Mouse (Mus musculus) midbrain, embryonic 15.5 days (tissue): ENCODE results near the gene Bpifb2. TPM values are rescaled to one million over a fixed set of nuclear protein-coding genes. Genes with fewer than 3 reads are reported as not detected.

Source experiments
- ATAC-seq: fragments of 200-750 bp; cut with Nextera tagmentation; replicated peaks from 2 replicates; pipeline ENCODE4 v1.8.0; 2017; ENCODE audit warnings: moderate TSS enrichment
- H3K27ac ChIP-seq: fragments of 300-500 bp; sonication (generic); 2 replicates; pipeline ENCODE4 v1.5.1; 2015; ENCODE audit warnings: mild to moderate bottlenecking, inconsistent platforms
- H3K27me3 ChIP-seq: fragments of 300-500 bp; sonication (generic); replicated peaks from 2 replicates; pipeline ENCODE4 v1.6.1; 2015; ENCODE audit warnings: inconsistent platforms
- H3K36me3 ChIP-seq: fragments of 300-500 bp; sonication (generic); replicated peaks from 2 replicates; pipeline ENCODE4 v1.6.1; 2015; ENCODE audit warnings: inconsistent platforms
- H3K4me1 ChIP-seq: fragments of 300-500 bp; sonication (generic); 2 replicates; pipeline ENCODE4 v1.6.1; 2015; ENCODE audit warnings: inconsistent platforms
- H3K4me2 ChIP-seq: fragments of 300-500 bp; sonication (generic); 2 replicates; pipeline ENCODE4 v1.6.1; 2015; ENCODE audit warnings: inconsistent platforms, mild to moderate bottlenecking, moderate library complexity
- H3K4me3 ChIP-seq: fragments of 300-500 bp; sonication (generic); 2 replicates; pipeline ENCODE4 v1.5.1; 2015; ENCODE audit warnings: mild to moderate bottlenecking, inconsistent platforms
- H3K9ac ChIP-seq: fragments of 300-500 bp; sonication (generic); 2 replicates; pipeline ENCODE4 v1.6.1; 2015; ENCODE audit warnings: mild to moderate bottlenecking, inconsistent platforms
- H3K9me3 ChIP-seq: fragments of 300-500 bp; sonication (generic); 2 replicates; pipeline ENCODE4 v1.6.1; 2016; ENCODE audit warnings: inconsistent platforms
- WGBS: fragments of 180-500 bp; shearing (Covaris S2); methylation state at CpG from one replicate; pipeline ENCODE4 v1.1.7; 2015; ENCODE audit warnings: mixed read lengths; 5-methylcytosine and 5-hydroxymethylcytosine counted together
- polyA plus RNA-seq: library from polyadenylated mRNA; unstranded; fragments of >200 nt; fragmentation: Nextera tagmentation; extraction: Ambion mirVana; gene quantifications from 2 replicates; pipeline ENCODE4 v1.2.1, GENCODE M21; 2015

The Bpifb2 gene
- polyA plus RNA-seq, 1 experiment from 2014 or later, result not detected

DNA sequence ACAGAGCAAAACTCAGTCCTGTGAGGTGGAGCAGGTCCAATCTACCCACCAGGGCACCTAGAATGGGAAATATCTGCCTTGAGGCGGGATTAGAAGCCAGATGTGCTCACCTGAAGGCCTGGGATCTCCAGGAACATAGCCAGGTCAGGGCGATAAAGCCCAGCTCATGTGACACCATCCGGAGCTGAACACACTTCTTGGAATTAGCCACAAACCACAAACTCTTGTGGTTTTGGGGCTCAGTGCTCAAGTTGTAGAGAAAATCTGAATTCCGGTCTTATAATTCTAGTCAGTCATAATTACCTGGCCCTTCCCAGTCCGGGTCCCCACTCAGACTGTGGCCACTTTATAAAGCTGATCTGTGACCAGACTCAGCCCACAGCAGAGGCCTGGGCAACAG lies 63.0 kb downstream of the Bpifb2 start, which contains the start of gene Bpifb4:
Bpifb4 (plus strand) TSS at position 370 of the 400 bp plus-strand sequence.
- 86% methylated on average over 5 of the region's 5 CpGs for WGBS
- Histone ChIP-seq H3K27ac (no peak within 1 kb of the TSS), H3K4me3 (no peak within 1 kb of the TSS), H3K9ac (no peak within 1 kb of the TSS), H3K4me1 (no peaks in the 10 kb centered on the region), H3K36me3 (no peaks in the 10 kb centered on the region), H3K4me2 (no peak within 1 kb of the TSS), H3K27me3 (no peaks in the 10 kb centered on the region), H3K9me3 (no peaks in the 10 kb centered on the region)
- ATAC-seq, result no peak

- no peaks in the 10 kb centered on the region for H3K36me3 ChIP-seq
- H3K9me3 ChIP-seq, result no peaks in the 10 kb centered on the region
- 35% methylated on average over 3 of the region's 3 CpGs for WGBS
- no peaks in the 10 kb centered on the region for H3K4me1 ChIP-seq
- no peak for ATAC-seq
- H3K27me3 ChIP-seq, result no peaks in the 10 kb centered on the region
- no peak overlapping the region for H3K9ac ChIP-seq
- no peak overlapping the region for H3K4me3 ChIP-seq
- H3K27ac ChIP-seq, result no peak overlapping the region
- no peak overlapping the region for H3K4me2 ChIP-seq
These were observed 68.7 kb downstream of the Bpifb2 start for GRCm38 (mm10) chr2:153943537-153943936.

DNA sequence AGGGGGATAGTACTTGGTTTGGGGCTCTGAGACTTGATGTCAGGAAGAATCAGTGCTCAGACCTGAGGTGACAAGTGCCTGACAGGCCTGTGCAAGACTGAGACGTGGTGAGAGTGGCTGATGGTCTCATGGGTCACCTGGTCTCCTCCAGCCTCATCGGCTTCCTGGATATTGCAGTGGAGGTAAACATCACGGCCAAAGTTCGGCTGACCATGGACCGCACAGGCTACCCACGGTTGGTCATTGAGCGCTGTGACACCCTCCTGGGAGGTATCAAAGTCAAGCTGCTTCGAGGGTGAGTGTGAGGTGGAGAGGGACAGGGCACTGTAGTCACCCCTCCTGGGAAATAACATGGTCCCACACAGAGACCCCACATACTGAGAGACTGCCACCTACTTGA lies 69.7 kb downstream of the Bpifb2 start:
- H3K36me3 ChIP-seq, result no peaks in the 10 kb centered on the region
- ATAC-seq, result no peak
- no peak overlapping the region for H3K4me3 ChIP-seq
- H3K4me2 ChIP-seq, result no peak overlapping the region
- no peaks in the 10 kb centered on the region for H3K4me1 ChIP-seq
- 88% methylated on average over 8 of the region's 8 CpGs for WGBS
- H3K27me3 ChIP-seq, result no peaks in the 10 kb centered on the region
- no peak overlapping the region for H3K27ac ChIP-seq
- no peaks in the 10 kb centered on the region for H3K9me3 ChIP-seq
- no peak overlapping the region for H3K9ac ChIP-seq

Other genes with a start within 250 kb of the Bpifb2 start
- gene Commd7, start 242.3 kb upstream of the Bpifb2 start, polyA plus RNA-seq, result 94.9 and 98.5 TPM in 2 replicates
- 4.3 and 4.4 TPM in 2 replicates for gene Dnmt3b, start 225.6 kb upstream of the Bpifb2 start, polyA plus RNA-seq
- gene Dnmt3c, start 178.4 kb upstream of the Bpifb2 start, polyA plus RNA-seq, result 0.13 TPM in 1 of 2 replicates, not detected in the other
- 333 and 370 TPM in 2 replicates for gene Mapre1, start 133.8 kb upstream of the Bpifb2 start, polyA plus RNA-seq
- 0.04 TPM in 2 replicates for gene Efcab8, start 95.1 kb upstream of the Bpifb2 start, polyA plus RNA-seq
- gene Sun5, start 4.0 kb upstream of the Bpifb2 start, polyA plus RNA-seq, result not detected in 2 replicates
- gene Bpifb6, start 25.3 kb downstream of the Bpifb2 start, polyA plus RNA-seq, result not detected in 2 replicates
- gene Bpifb3, start 43.2 kb downstream of the Bpifb2 start, polyA plus RNA-seq, result not detected in 2 replicates
- gene Bpifb4, start 63.2 kb downstream of the Bpifb2 start, polyA plus RNA-seq, result not detected in 2 replicates
- not detected in 2 replicates for gene Bpifa6, start 99.9 kb downstream of the Bpifb2 start, polyA plus RNA-seq
- gene Bpifa2, start 133.2 kb downstream of the Bpifb2 start, polyA plus RNA-seq, result not detected in 2 replicates